Mouse (Mus musculus) heart, embryonic 16.5 days (tissue): Measurements from ENCODE around the gene Stat1. TPM values are rescaled to one million over a fixed set of nuclear protein-coding genes. Genes with fewer than 3 reads are reported as not detected.
A peak's percentile ranks its signal among the peaks of the same experiment; 100 is the strongest.

ENCODE experiments used
- ATAC-seq: fragments of 200-750 bp; cut with Nextera tagmentation; replicated peaks from 2 replicates; pipeline ENCODE4 v1.8.0; 2017; ENCODE audit warnings: moderate number of reproducible peaks; ENCODE audit not compliant: insufficient read depth, low FRiP score; ENCODE audit errors: extremely low read depth
- H3K27ac ChIP-seq: fragments of 300-500 bp; sonication (generic); 2 replicates; pipeline ENCODE4 v1.5.1; 2014; ENCODE audit warnings: mild to moderate bottlenecking, low read length, control low read depth, moderate library complexity
- H3K27me3 ChIP-seq: fragments of 300-500 bp; sonication (generic); 2 replicates; pipeline ENCODE4 v1.6.1; 2014; ENCODE audit warnings: low read length, mixed read lengths; ENCODE audit not compliant: control insufficient read depth, insufficient read depth
- H3K36me3 ChIP-seq: fragments of 300-500 bp; sonication (generic); 2 replicates; pipeline ENCODE4 v1.6.1; 2014; ENCODE audit not compliant: control insufficient read depth, insufficient read depth
- H3K4me1 ChIP-seq: fragments of 300-500 bp; sonication (generic); 2 replicates; pipeline ENCODE4 v1.6.1; 2014; ENCODE audit warnings: low read length, mixed read lengths; ENCODE audit not compliant: control insufficient read depth, insufficient read depth
- H3K4me2 ChIP-seq: fragments of 300-500 bp; sonication (generic); 2 replicates; pipeline ENCODE4 v1.6.1; 2014; ENCODE audit warnings: low read depth, mild to moderate bottlenecking, control low read depth, low read length
- H3K4me3 ChIP-seq: fragments of 300-500 bp; sonication (generic); 2 replicates; pipeline ENCODE4 v1.5.1; 2014; ENCODE audit warnings: mild to moderate bottlenecking, control low read depth, low read length
- H3K9ac ChIP-seq: fragments of 300-500 bp; sonication (generic); 2 replicates; pipeline ENCODE4 v1.6.1; 2014; ENCODE audit warnings: low read length, control low read depth
- H3K9me3 ChIP-seq: fragments of 300-500 bp; sonication (generic); replicated peaks from 2 replicates; pipeline ENCODE4 v1.6.1; 2016; ENCODE audit warnings: low read length; ENCODE audit not compliant: control insufficient read depth
- WGBS: fragments of 180-500 bp; shearing (Covaris S2); extraction: QIAGEN DNeasy Blood & Tissue Kit; methylation state at CpG from one replicate; pipeline ENCODE4 v1.1.7; 2014; 5-methylcytosine and 5-hydroxymethylcytosine counted together
- polyA plus RNA-seq: library from polyadenylated mRNA; unstranded; fragments of >200 nt; fragmentation: Nextera tagmentation; extraction: Ambion mirVana; gene quantifications from 2 replicates; pipeline ENCODE4 v1.2.1, GENCODE M21; 2015

Stat1 gene
- 36.5 and 50.3 TPM in 2 replicates for polyA plus RNA-seq

GRCm38 (mm10) chr1:52118860-52119591 lies at the start of gene Stat1:
TSS of gene Stat1 (plus strand) at chr1:52119440.
- WGBS: 3% methylated on average over 37 of the region's 37 CpGs
- Histone ChIP-seq H3K4me3 (peak within 1 kb of the TSS; percentile 75), H3K4me2 (peak within 1 kb of the TSS; percentile 80), H3K4me1 (peaks cover 10% of the 10 kb centered on the region), H3K27ac (peak within 1 kb of the TSS; percentile 79), H3K9ac (peak within 1 kb of the TSS; percentile 78), H3K27me3 (no peaks in the 10 kb centered on the region), H3K36me3 (peaks cover 6% of the 10 kb centered on the region; the same call in 1 of the 2 replicates), H3K9me3 (no peaks in the 10 kb centered on the region)
- ATAC-seq: peak; percentile 91

- no peak for ATAC-seq
- 30% methylated on average over 10 of the region's 10 CpGs for WGBS
- Histone ChIP-seq H3K4me2 (no peak overlapping the region), H3K4me1 (peaks cover 2% of the 10 kb centered on the region; the same call in 1 of the 2 replicates), H3K9me3 (no peaks in the 10 kb centered on the region), H3K27ac (no peak overlapping the region), H3K9ac (no peak overlapping the region), H3K27me3 (no peaks in the 10 kb centered on the region), H3K4me3 (no peak overlapping the region), H3K36me3 (no peaks in the 10 kb centered on the region)
Observed at GRCm38 (mm10) chr1:52079724-52080367, 39.4 kb upstream of the Stat1 start.

GRCm38 (mm10) chr1:52080375-52080774 lies 38.9 kb upstream of the Stat1 start:
- Histone ChIP-seq H3K27me3 (no peaks in the 10 kb centered on the region), H3K27ac (no peak overlapping the region), H3K9ac (no peak overlapping the region), H3K4me2 (no peak overlapping the region), H3K4me3 (no peak overlapping the region), H3K36me3 (no peaks in the 10 kb centered on the region), H3K4me1 (peaks cover 2% of the 10 kb centered on the region; the same call in 1 of the 2 replicates), H3K9me3 (no peaks in the 10 kb centered on the region)
- no peak for ATAC-seq
- WGBS: 40% methylated on average over 8 of the region's 8 CpGs

- Histone ChIP-seq H3K27me3 (no peaks in the 10 kb centered on the region), H3K36me3 (no peaks in the 10 kb centered on the region), H3K27ac (no peak overlapping the region), H3K4me3 (no peak overlapping the region), H3K4me2 (no peak overlapping the region), H3K9ac (no peak overlapping the region), H3K9me3 (no peaks in the 10 kb centered on the region), H3K4me1 (no peaks in the 10 kb centered on the region)
- 23% methylated on average over 4 of the region's 4 CpGs for WGBS
- no peak for ATAC-seq
Observed at GRCm38 (mm10) chr1:52086236-52086635, 33.0 kb upstream of the Stat1 start.

- Histone ChIP-seq H3K4me2 (no peak overlapping the region), H3K4me3 (no peak overlapping the region), H3K9me3 (no peaks in the 10 kb centered on the region), H3K9ac (no peak overlapping the region), H3K27me3 (no peaks in the 10 kb centered on the region), H3K36me3 (no peaks in the 10 kb centered on the region), H3K27ac (no peak overlapping the region), H3K4me1 (no peaks in the 10 kb centered on the region)
- ATAC-seq: no peak
- 31% methylated on average over 1 of the region's 1 CpGs for WGBS
Observed at GRCm38 (mm10) chr1:52087128-52087527, 32.1 kb upstream of the Stat1 start.

- Histone ChIP-seq H3K36me3 (no peaks in the 10 kb centered on the region), H3K4me1 (no peaks in the 10 kb centered on the region), H3K4me2 (no peak overlapping the region), H3K4me3 (no peak overlapping the region), H3K27me3 (no peaks in the 10 kb centered on the region), H3K27ac (no peak overlapping the region), H3K9ac (no peak overlapping the region), H3K9me3 (no peaks in the 10 kb centered on the region)
- 46% methylated on average over 4 of the region's 4 CpGs for WGBS
- ATAC-seq: no peak
Observed at GRCm38 (mm10) chr1:52088634-52089033, 30.6 kb upstream of the Stat1 start.

- H3K4me3 ChIP-seq: no peak overlapping the region
- no peak for ATAC-seq
- H3K36me3 ChIP-seq: no peaks in the 10 kb centered on the region
- H3K9me3 ChIP-seq: no peaks in the 10 kb centered on the region
- no peak overlapping the region for H3K9ac ChIP-seq
- WGBS: 79% methylated on average over 3 of the region's 3 CpGs
- no peak overlapping the region for H3K27ac ChIP-seq
- no peaks in the 10 kb centered on the region for H3K27me3 ChIP-seq
- H3K4me2 ChIP-seq: no peak overlapping the region
- H3K4me1 ChIP-seq: no peaks in the 10 kb centered on the region
Observed at GRCm38 (mm10) chr1:52098618-52099232, 20.5 kb upstream of the Stat1 start.

GRCm38 (mm10) chr1:52100496-52100895 lies 18.7 kb upstream of the Stat1 start:
- 73% methylated on average over 6 of the region's 6 CpGs for WGBS
- H3K9me3 ChIP-seq: no peaks in the 10 kb centered on the region
- no peak for ATAC-seq

GRCm38 (mm10) chr1:52102795-52103194 lies 16.4 kb upstream of the Stat1 start:
- H3K9me3 ChIP-seq: no peaks in the 10 kb centered on the region
- H3K27me3 ChIP-seq: no peaks in the 10 kb centered on the region
- H3K4me2 ChIP-seq: no peak overlapping the region
- no peak overlapping the region for H3K4me3 ChIP-seq
- no peaks in the 10 kb centered on the region for H3K36me3 ChIP-seq
- H3K4me1 ChIP-seq: no peaks in the 10 kb centered on the region
- H3K27ac ChIP-seq: no peak overlapping the region
- WGBS: 71% methylated on average over 8 of the region's 8 CpGs
- no peak overlapping the region for H3K9ac ChIP-seq
- no peak for ATAC-seq

More at GRCm38 (mm10) chr1:52100496-52100895, 18.7 kb upstream of the Stat1 start:
- no peak overlapping the region for H3K9ac ChIP-seq
- H3K27me3 ChIP-seq: no peaks in the 10 kb centered on the region
- H3K4me1 ChIP-seq: no peaks in the 10 kb centered on the region
- no peak overlapping the region for H3K4me3 ChIP-seq
- no peak overlapping the region for H3K27ac ChIP-seq
- H3K4me2 ChIP-seq: no peak overlapping the region
- H3K36me3 ChIP-seq: no peaks in the 10 kb centered on the region
